Mouse (Mus musculus): ENCODE measurements around the gene Ccdc17. TPM values are rescaled to one million over a fixed set of nuclear protein-coding genes. Genes with fewer than 3 reads are reported as not detected.

Gene Ccdc17
- 5.0 and 8.3 TPM in 2 replicates for polyA plus RNA-seq (2012; rRNA removed)

DNA sequence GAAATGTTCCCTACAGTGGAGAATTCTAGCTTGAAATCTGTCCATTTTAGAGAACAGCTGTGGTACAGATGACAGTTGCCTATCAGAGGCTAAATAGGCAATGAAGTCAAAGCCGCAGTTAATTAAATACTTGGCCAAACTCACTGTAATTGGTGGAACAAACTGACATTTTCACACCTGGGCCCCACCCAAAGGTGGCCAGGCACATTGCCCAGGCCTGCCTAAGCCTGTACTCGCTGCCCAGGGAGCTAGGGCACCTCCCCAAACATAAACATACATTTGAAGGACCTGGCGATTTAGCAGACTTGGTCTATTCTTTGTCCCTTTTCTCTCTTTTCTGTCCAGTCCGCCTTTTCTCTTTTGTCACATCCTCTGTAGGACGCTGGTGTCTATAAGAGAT, at the start of gene Ccdc17:
Gene Ccdc17, plus strand, starts transcription at position 276 of the 400 bp plus-strand sequence.
- H3K4me1 ChIP-seq (ENCODE audit: control insufficient read depth, insufficient read depth, low read length) = peaks cover 1% of the 10 kb centered on the region; the same call in 1 of the 2 replicates
- no peak for TF ChIP-seq POLR2A (IDR thresholded peaks at IDR 0.05; ENCODE audit: extremely low read depth, insufficient read depth, low read length)
- H3K27ac ChIP-seq (ENCODE audit: insufficient read depth, low read length) = peak within 1 kb of the TSS; percentile 37
- H3K4me3 ChIP-seq (ENCODE audit: insufficient read depth, low read length) = peak within 1 kb of the TSS; percentile 76

DNA sequence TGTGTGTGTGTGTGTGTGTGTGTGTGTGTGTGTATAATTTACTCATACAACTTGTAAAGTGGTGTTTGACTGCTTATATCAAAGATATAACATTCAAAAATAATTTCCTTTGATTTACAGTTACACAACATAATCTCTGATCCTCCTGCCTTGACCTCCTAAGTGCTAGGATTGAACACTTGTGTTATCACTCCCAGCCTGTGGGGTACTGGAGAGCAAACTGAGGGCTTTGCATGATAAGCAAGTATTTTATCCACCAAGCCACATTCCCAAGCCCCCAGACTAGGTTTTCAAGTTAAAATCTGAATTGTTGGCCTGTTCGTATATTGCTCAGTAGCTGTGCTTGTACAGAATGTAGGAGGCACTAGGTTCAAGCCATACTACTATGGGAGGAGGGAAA, 46.0 kb upstream of the Ccdc17 start:
- no peak for TF ChIP-seq CTCF (IDR thresholded peaks at IDR 0.05; ENCODE audit: extremely low read depth, insufficient read depth, low read length)
- TF ChIP-seq POLR2A (IDR thresholded peaks at IDR 0.05; ENCODE audit: extremely low read depth, insufficient read depth, low read length) = no peak
- H3K27ac ChIP-seq (ENCODE audit: insufficient read depth, low read length) = no peak overlapping the region
- H3K4me3 ChIP-seq (ENCODE audit: insufficient read depth, low read length) = no peak overlapping the region
- H3K4me1 ChIP-seq (ENCODE audit: control insufficient read depth, insufficient read depth, low read length) = no peaks in the 10 kb centered on the region

DNA sequence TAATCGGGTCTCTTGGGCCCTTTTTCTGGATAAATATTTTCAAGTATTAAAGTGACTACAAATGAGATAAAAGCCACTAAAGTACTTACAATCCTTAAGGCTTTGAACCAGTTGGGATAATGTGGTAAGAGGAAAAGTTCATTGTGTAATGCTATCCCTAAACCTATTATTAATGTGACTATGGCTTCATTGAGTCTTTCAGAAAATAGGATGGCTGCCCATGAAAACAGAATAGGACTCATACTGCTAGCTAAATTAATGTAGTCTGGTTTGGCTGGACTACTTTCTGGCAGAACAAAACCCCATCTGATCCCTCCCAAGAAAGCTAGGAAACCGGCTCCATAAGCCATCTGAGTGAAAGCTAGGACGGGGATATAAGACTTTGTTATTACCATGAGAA, 43.4 kb upstream of the Ccdc17 start:
- Histone ChIP-seq H3K27ac (ENCODE audit: insufficient read depth, low read length) (no peak overlapping the region), H3K4me1 (ENCODE audit: control insufficient read depth, insufficient read depth, low read length) (no peaks in the 10 kb centered on the region), H3K4me3 (ENCODE audit: insufficient read depth, low read length) (no peak overlapping the region)
- no peak for TF ChIP-seq CTCF (IDR thresholded peaks at IDR 0.05; ENCODE audit: extremely low read depth, insufficient read depth, low read length)
- no peak for TF ChIP-seq POLR2A (IDR thresholded peaks at IDR 0.05; ENCODE audit: extremely low read depth, insufficient read depth, low read length)

DNA sequence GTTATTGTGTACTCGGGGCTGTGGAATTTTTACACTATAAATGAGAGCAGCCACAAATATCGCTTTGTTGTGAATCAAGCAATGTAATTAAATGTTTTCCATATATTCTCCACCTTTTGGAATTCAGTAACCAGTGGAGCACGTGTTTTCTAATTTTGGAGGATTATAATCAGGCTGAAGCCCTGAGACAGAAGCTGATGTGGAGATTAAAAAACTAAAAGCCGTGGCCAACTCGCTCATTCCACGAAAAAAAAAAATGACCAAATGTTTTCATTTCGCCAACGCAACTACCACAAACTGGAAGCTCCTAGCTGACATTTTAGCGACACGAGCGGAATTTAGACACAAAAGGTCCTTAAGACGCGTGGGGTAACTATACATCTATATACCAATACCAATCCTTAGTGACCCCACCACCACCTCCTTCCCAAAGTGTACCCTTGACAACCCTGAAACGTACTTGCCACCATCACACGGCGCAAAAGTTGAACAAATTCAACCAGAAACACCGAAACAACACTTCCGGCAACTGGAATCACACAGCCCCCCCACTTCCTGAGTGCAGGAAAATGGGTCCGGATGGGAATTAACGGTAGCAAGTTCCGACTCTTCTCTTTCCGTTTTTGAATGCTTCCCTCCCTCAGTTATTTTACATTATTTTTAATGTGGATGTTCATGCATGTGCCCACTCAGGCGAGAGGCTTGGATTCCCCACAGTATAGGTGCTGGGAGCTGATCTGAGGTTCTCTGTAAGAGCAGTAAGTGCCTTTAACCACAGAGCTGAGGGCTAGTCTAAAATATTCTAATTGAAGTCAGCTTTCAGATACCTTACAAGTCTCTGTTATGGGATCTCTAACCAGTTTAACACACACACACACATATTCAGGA, 40.8 kb upstream of the Ccdc17 start, which contains the start of gene Tmem69:
Gene Tmem69, minus strand, starts transcription at position 524 of the 888 bp plus-strand sequence.
- Histone ChIP-seq H3K27ac (ENCODE audit: insufficient read depth, low read length) (peak within 1 kb of the TSS; percentile 89), H3K4me3 (ENCODE audit: insufficient read depth, low read length) (peak within 1 kb of the TSS; percentile 98), H3K4me1 (ENCODE audit: control insufficient read depth, insufficient read depth, low read length) (no peaks in the 10 kb centered on the region)
- TF ChIP-seq CTCF (IDR thresholded peaks at IDR 0.05; ENCODE audit: extremely low read depth, insufficient read depth, low read length) (no peak), POLR2A (IDR thresholded peaks at IDR 0.05; ENCODE audit: extremely low read depth, insufficient read depth, low read length) (peak; percentile 56; the same call in 1 of the 2 replicates)

DNA sequence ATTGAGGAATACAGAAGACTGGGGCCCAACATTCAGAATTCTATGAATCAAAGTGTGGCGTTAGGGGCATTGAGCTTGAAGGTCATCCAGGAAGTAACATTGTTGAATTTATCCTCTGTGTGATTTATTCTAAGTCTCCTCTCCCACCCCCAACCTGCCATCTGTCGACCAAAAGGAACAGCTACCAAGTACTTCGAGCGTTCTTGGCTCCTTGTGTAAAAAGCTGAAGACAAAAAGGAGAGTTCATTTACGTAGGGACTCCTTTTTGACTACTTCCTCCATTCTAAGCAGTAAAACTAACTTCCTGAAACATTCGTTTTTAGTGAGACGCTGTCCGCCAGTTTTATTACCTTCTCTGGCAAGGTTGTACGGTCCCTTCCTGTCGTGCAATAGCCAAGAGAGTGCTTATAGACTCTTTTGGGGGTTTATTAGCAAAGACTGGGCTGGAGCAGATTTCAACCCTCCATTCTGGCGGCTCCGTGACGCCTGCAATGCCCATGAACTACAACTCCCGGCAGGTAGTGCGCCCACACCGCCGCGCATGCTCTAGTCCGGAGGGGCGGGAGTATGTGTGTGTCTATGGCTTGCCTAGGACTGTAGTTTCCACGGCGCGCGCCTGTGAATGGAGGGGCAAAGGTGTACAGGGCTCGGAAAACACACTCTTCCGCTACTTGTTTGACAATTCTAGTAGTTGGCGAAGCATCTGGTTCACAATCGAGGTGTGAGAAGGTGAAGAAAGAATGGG, 39.7 kb upstream of the Ccdc17 start:
- Histone ChIP-seq H3K4me3 (ENCODE audit: insufficient read depth, low read length) (peak overlapping the region; percentile 98), H3K4me1 (ENCODE audit: control insufficient read depth, insufficient read depth, low read length) (no peaks in the 10 kb centered on the region), H3K27ac (ENCODE audit: insufficient read depth, low read length) (peak overlapping the region; percentile 94)
- TF ChIP-seq CTCF (IDR thresholded peaks at IDR 0.05; ENCODE audit: extremely low read depth, insufficient read depth, low read length) (no peak), POLR2A (IDR thresholded peaks at IDR 0.05; ENCODE audit: extremely low read depth, insufficient read depth, low read length) (peak; percentile 96)

DNA sequence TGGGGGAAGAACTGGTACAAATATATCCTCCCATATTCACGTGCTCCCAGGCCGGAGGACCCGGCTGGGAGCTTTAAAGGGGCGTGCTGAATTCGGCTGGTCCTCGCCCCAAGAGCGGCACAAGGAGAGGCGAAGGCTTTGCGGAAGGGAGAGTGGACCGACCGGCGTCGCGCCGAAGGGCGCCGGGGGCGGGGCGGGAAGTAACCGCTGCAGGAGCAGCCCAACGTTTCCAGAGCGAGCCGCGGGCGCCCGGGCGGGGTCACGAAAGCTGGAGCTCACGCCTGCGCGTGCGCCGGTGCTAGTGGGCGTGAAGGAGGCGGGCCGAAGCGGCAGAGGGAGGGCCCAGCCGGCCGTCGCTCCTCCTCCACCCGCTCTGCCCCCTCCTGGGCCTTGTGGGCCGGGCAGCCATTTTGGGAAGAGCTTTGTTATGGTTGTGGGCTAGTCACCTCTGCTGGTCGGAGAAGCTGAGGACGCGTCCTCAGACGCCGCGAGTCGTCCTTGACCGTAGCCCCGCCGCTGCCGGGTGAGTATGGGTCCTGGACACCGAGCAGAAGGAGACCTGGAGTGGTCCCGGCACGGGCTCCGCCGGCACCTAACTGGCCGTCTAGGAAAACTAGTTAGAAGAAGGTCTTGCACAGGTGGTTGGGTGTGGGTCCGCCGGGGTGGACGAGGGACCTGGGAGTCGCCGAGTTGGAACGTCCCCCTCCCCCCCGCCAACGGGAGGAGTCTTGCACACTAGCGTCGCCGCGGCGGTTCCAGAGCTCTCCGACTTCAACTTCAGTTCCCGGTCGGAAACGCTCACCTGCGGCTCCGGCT, 38.9 kb upstream of the Ccdc17 start, which contains the start of gene Gpbp1l1:
Gene Gpbp1l1, plus strand, starts transcription at position 353 of the 816 bp plus-strand sequence.
- TF ChIP-seq CTCF (IDR thresholded peaks at IDR 0.05; ENCODE audit: extremely low read depth, insufficient read depth, low read length) = no peak
- TF ChIP-seq POLR2A (IDR thresholded peaks at IDR 0.05; ENCODE audit: extremely low read depth, insufficient read depth, low read length) = peak; percentile 63; the same call in 1 of the 2 replicates
- Histone ChIP-seq H3K4me3 (ENCODE audit: insufficient read depth, low read length) (peak within 1 kb of the TSS; percentile 98), H3K4me1 (ENCODE audit: control insufficient read depth, insufficient read depth, low read length) (no peaks in the 10 kb centered on the region), H3K27ac (ENCODE audit: insufficient read depth, low read length) (peak within 1 kb of the TSS; percentile 98)

DNA sequence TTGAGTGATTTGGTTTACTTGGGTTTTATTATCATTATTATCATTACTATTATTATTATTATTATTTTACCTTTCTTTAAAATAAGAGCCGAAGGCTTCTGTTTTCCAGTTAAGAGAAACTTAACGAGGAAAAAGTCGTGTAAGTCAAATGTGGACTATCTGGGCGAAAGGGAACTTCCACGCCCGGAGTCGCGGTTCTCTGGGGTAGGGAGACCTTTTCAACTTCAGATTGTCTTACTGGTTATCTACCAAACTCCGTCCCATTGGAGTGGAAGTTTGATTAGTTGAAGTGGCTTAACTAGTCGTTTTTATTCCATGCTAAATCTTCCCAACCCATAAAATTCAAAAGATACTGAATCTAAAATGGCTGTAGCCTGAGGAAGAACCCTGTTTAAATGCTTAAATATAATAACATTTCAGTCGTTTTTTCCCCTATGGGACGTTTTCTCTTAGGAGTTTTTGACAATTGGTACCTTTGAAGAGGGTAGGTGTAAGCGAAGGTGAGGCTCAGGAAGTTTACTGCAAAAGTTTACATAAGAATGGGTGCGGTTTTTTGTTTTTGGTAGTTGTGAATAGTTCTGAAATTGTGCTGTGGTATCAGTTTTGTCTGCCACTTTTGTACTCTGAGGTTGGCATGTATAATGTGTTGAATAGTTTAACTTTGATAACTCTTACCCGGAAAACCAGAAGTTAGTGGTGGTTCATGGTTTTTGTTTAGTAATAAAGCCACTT, 38.1 kb upstream of the Ccdc17 start:
- H3K4me1 ChIP-seq (ENCODE audit: control insufficient read depth, insufficient read depth, low read length) = no peaks in the 10 kb centered on the region
- H3K27ac ChIP-seq (ENCODE audit: insufficient read depth, low read length) = no peak overlapping the region
- TF ChIP-seq CTCF (IDR thresholded peaks at IDR 0.05; ENCODE audit: extremely low read depth, insufficient read depth, low read length) = no peak
- no peak for TF ChIP-seq POLR2A (IDR thresholded peaks at IDR 0.05; ENCODE audit: extremely low read depth, insufficient read depth, low read length)
- peak overlapping the region; percentile 98 for H3K4me3 ChIP-seq (ENCODE audit: insufficient read depth, low read length)

DNA sequence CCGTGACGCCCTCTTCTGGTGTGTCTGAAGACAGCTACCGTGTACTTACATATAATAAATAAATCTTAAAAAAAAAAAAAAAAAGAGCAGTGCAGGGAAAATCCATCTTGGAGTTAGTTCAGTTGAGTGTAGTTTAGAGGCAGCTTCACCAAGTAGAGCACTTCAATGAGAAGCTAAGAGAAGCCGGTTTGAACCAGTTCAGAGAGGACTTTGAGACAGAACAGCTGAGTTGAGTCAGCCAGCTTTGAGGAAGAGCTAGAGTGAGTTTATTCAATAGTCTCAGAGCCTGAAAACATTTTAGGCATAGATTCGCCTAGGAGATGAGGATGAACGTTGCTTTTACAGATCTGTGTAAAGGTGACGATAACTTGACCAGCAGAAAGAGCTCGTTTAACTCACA, 661 bp upstream of the Ccdc17 start:
- peaks cover 1% of the 10 kb centered on the region; the same call in 1 of the 2 replicates for H3K4me1 ChIP-seq (ENCODE audit: control insufficient read depth, insufficient read depth, low read length)
- no peak overlapping the region; the same call in 1 of the 2 replicates for H3K4me3 ChIP-seq (ENCODE audit: insufficient read depth, low read length)
- TF ChIP-seq POLR2A (IDR thresholded peaks at IDR 0.05; ENCODE audit: extremely low read depth, insufficient read depth, low read length) = no peak
- no peak for TF ChIP-seq CTCF (IDR thresholded peaks at IDR 0.05; ENCODE audit: extremely low read depth, insufficient read depth, low read length)
- H3K27ac ChIP-seq (ENCODE audit: insufficient read depth, low read length) = no peak overlapping the region
